9 mouse cellular contexts compared by ENCODE assay signal in the genomic region with DNA sequence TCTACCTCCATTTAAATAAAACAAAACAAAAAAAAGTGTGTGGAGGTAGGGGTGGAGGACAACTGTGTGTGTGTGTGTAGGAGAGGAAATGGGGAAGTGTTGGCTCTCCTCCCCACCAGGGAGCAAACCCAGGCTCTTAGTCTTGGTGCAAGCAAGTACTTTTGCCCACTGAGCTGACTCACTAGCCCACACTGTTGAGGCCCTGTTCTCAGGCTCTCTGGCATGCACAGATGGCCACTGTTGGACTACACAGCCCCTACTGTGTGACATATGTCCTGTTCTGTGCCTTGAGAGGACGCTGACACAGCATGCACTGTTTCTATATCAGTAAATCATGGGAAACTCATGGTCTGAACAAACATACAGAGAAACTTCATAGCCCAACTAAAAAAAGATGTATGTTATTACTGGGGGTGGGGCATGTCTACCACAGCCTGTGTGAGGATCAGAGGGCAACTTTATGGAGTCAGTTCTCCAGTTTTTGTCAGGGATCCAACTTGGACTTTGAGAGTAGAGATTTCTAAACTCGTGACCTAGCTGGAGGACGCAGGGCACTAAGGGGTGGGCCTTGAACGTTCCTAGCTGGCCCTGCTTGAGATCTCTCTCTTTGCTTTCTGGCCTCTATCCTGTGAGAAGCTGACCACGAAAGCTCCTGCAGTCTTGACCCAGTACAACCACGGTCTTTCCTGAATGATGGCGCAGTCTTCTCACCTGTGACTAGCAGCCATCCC. TPM values are rescaled to one million over a fixed set of nuclear protein-coding genes. Genes with fewer than 3 reads are reported as not detected.
DNase-seq lines count a peak whose midpoint lies in the region; ATAC-seq and TF ChIP-seq lines count a peak whose summit lies in the region.
"Had no signal": no experiment of that assay in that cellular context is flagged by ENCODE, and none has a peak within 500 bp of the region (broad histone marks: within the 10 kb centered on the region; RNA-seq: fewer than 3 reads in every experiment).

No protein-coding gene starts in this region.

- no peak overlapping the region for H3K4me2 ChIP-seq in forebrain, embryonic 12.5 days
- H3K4me2 ChIP-seq in midbrain, postnatal 0 days (ENCODE audit: low read depth, low read length, poor library complexity, severe bottlenecking): no peak overlapping the region
- H3K4me2 ChIP-seq in midbrain, embryonic 15.5 days: no peak overlapping the region

- H3K4me1 ChIP-seq in forebrain, embryonic 12.5 days: no peaks in the 10 kb centered on the region
- H3K4me1 ChIP-seq in forebrain, embryonic 10.5 days: peaks cover 3% of the 10 kb centered on the region; the same call in 1 of the 2 replicates
- H3K4me1 ChIP-seq in midbrain, postnatal 0 days (ENCODE audit: insufficient read depth, low read length): no peaks in the 10 kb centered on the region
- peaks cover 7% of the 10 kb centered on the region for H3K4me1 ChIP-seq in midbrain, embryonic 15.5 days

- H3K9me3 ChIP-seq in forebrain, embryonic 12.5 days: no peaks in the 10 kb centered on the region
- H3K9me3 ChIP-seq in forebrain, embryonic 10.5 days: no peaks in the 10 kb centered on the region
- H3K9me3 ChIP-seq in midbrain, postnatal 0 days (ENCODE audit: low read length): no peaks in the 10 kb centered on the region
- H3K9me3 ChIP-seq in midbrain, embryonic 15.5 days: no peaks in the 10 kb centered on the region

- H3K4me3 ChIP-seq in forebrain, embryonic 12.5 days (replicated peaks): no peak overlapping the region
- H3K4me3 ChIP-seq in forebrain, embryonic 10.5 days: no peak overlapping the region
- no peak overlapping the region for H3K4me3 ChIP-seq in midbrain, postnatal 0 days (ENCODE audit: low read depth, low read length)
- no peak overlapping the region for H3K4me3 ChIP-seq in midbrain, embryonic 15.5 days

- 92% methylated on average over 7 of the region's 7 CpGs for WGBS in forebrain, embryonic 12.5 days
- WGBS in forebrain, embryonic 10.5 days: 87% methylated on average over 7 of the region's 7 CpGs
- WGBS in midbrain, postnatal 0 days: 79% methylated on average over 7 of the region's 7 CpGs
- WGBS in midbrain, embryonic 15.5 days: 85% methylated on average over 7 of the region's 7 CpGs

- no peak overlapping the region for H3K9ac ChIP-seq in forebrain, embryonic 12.5 days
- H3K9ac ChIP-seq in midbrain, postnatal 0 days (replicated peaks; ENCODE audit: low read length, poor library complexity, severe bottlenecking): no peak overlapping the region
- no peak overlapping the region for H3K9ac ChIP-seq in midbrain, embryonic 15.5 days

- ATAC-seq in forebrain, embryonic 12.5 days (ENCODE audit: low FRiP score): no peak
- no peak for ATAC-seq in midbrain, postnatal 0 days (ENCODE audit: low FRiP score)
- ATAC-seq in midbrain, embryonic 15.5 days (replicated peaks): no peak

- peaks cover 61% of the 10 kb centered on the region for H3K36me3 ChIP-seq in forebrain, embryonic 12.5 days (replicated peaks)
- peaks cover 79% of the 10 kb centered on the region for H3K36me3 ChIP-seq in forebrain, embryonic 10.5 days (replicated peaks)
- peaks cover 42% of the 10 kb centered on the region for H3K36me3 ChIP-seq in midbrain, postnatal 0 days (ENCODE audit: insufficient read depth, low read length)
- peaks cover 32% of the 10 kb centered on the region for H3K36me3 ChIP-seq in midbrain, embryonic 15.5 days (replicated peaks)

- H3K27ac ChIP-seq in forebrain, embryonic 12.5 days: peak overlapping the region; percentile 36; the same call in 1 of the 2 replicates
- no peak overlapping the region for H3K27ac ChIP-seq in forebrain, embryonic 10.5 days
- no peak overlapping the region for H3K27ac ChIP-seq in midbrain, postnatal 0 days (ENCODE audit: low read depth, low read length)
- no peak overlapping the region for H3K27ac ChIP-seq in midbrain, embryonic 15.5 days

- no peaks in the 10 kb centered on the region for H3K27me3 ChIP-seq in forebrain, embryonic 12.5 days
- H3K27me3 ChIP-seq in forebrain, embryonic 10.5 days (ENCODE audit: poor library complexity, severe bottlenecking): no peaks in the 10 kb centered on the region
- H3K27me3 ChIP-seq in midbrain, postnatal 0 days (ENCODE audit: insufficient read depth, low read length): no peaks in the 10 kb centered on the region
- no peaks in the 10 kb centered on the region for H3K27me3 ChIP-seq in midbrain, embryonic 15.5 days (replicated peaks)

- no peak for TF ChIP-seq CTCF in midbrain, postnatal 0 days (IDR thresholded peaks at IDR 0.05)

- no peak for DNase-seq in forebrain, embryonic 10.5 days (ENCODE audit: extremely low spot score, low spot score)
- DNase-seq in midbrain, postnatal 0 days (ENCODE audit: low spot score): peak; percentile 22
- DNase-seq in kidney, adult 8-10 months: peak; percentile 65 to 81
- peak; percentile 69 for DNase-seq in yolk sac, embryonic 10.5 days (ENCODE audit: low spot score)
- no peak for DNase-seq in c-Kit-positive CD71-positive TER-119-positive erythroid progenitor cells, embryonic 14.5 days (ENCODE audit: low spot score)
- no peak for DNase-seq in urinary bladder, adult 2 months (ENCODE audit: low spot score)

RNA-seq across cellular contexts. Expression of a gene that starts 10.9 kb away (rescaled TPM):
- polyA plus RNA-seq in forebrain, embryonic 12.5 days (2016; fragmentation: Nextera tagmentation; extraction: Ambion mirVana): 9.1 and 11.5 TPM in 2 replicates
- 7.8 and 8.9 TPM in 2 replicates for polyA plus RNA-seq in forebrain, embryonic 10.5 days (2016; fragmentation: Nextera tagmentation; extraction: Ambion mirVana)
- total RNA-seq in midbrain, postnatal 0 days (2014; rRNA removed): 5.5 and 5.8 TPM in 2 replicates
- polyA plus RNA-seq in midbrain, postnatal 0 days (2015; fragmentation: Nextera tagmentation; extraction: Ambion mirVana): 2.0 and 2.5 TPM in 2 replicates
- 6.4 and 6.8 TPM in 2 replicates for polyA plus RNA-seq in midbrain, embryonic 15.5 days (2015; fragmentation: Nextera tagmentation; extraction: Ambion mirVana)
- polyA plus RNA-seq in urinary bladder, adult 2 months (2012; rRNA removed): 9.5 and 9.6 TPM in 2 replicates

RNA-seq across cellular contexts. Expression of a gene that starts 20.5 kb away (rescaled TPM):
- 1.6 and 1.7 TPM in 2 replicates for polyA plus RNA-seq in forebrain, embryonic 12.5 days (2016; fragmentation: Nextera tagmentation; extraction: Ambion mirVana)
- polyA plus RNA-seq in forebrain, embryonic 10.5 days (2016; fragmentation: Nextera tagmentation; extraction: Ambion mirVana): 1.2 and 1.4 TPM in 2 replicates
- total RNA-seq in midbrain, postnatal 0 days (2014; rRNA removed): 48.8 and 49.0 TPM in 2 replicates
- polyA plus RNA-seq in midbrain, postnatal 0 days (2015; fragmentation: Nextera tagmentation; extraction: Ambion mirVana): 9.0 and 9.2 TPM in 2 replicates
- 6.8 and 7.1 TPM in 2 replicates for polyA plus RNA-seq in midbrain, embryonic 15.5 days (2015; fragmentation: Nextera tagmentation; extraction: Ambion mirVana)
- polyA plus RNA-seq in urinary bladder, adult 2 months (2012; rRNA removed): 0.06 TPM in 1 of 2 replicates, not detected in the other
- polyA plus RNA-seq: gonadal fat pad, adult 2 months had no signal

RNA-seq across cellular contexts. Expression of a gene that starts 24.3 kb away (rescaled TPM):
- polyA plus RNA-seq in forebrain, embryonic 12.5 days (2016; fragmentation: Nextera tagmentation; extraction: Ambion mirVana): 107 and 112 TPM in 2 replicates
- polyA plus RNA-seq in forebrain, embryonic 10.5 days (2016; fragmentation: Nextera tagmentation; extraction: Ambion mirVana): 149 and 150 TPM in 2 replicates
- total RNA-seq in midbrain, postnatal 0 days (2014; rRNA removed): 56.4 and 61.0 TPM in 2 replicates
- polyA plus RNA-seq in midbrain, postnatal 0 days (2015; fragmentation: Nextera tagmentation; extraction: Ambion mirVana): 144 and 145 TPM in 2 replicates
- 124 and 127 TPM in 2 replicates for polyA plus RNA-seq in midbrain, embryonic 15.5 days (2015; fragmentation: Nextera tagmentation; extraction: Ambion mirVana)
- polyA plus RNA-seq in urinary bladder, adult 2 months (2012; rRNA removed): 104 and 116 TPM in 2 replicates

RNA-seq across cellular contexts. Expression of a gene that starts 43.9 kb away (rescaled TPM):
- 32.3 and 37.0 TPM in 2 replicates for polyA plus RNA-seq in forebrain, embryonic 12.5 days (2016; fragmentation: Nextera tagmentation; extraction: Ambion mirVana)
- 7.3 and 9.3 TPM in 2 replicates for polyA plus RNA-seq in forebrain, embryonic 10.5 days (2016; fragmentation: Nextera tagmentation; extraction: Ambion mirVana)
- 41.2 and 54.0 TPM in 2 replicates for total RNA-seq in midbrain, postnatal 0 days (2014; rRNA removed)
- 64.8 and 65.2 TPM in 2 replicates for polyA plus RNA-seq in midbrain, postnatal 0 days (2015; fragmentation: Nextera tagmentation; extraction: Ambion mirVana)
- 74.5 and 76.1 TPM in 2 replicates for polyA plus RNA-seq in midbrain, embryonic 15.5 days (2015; fragmentation: Nextera tagmentation; extraction: Ambion mirVana)
- 0.03 TPM in 2 replicates for polyA plus RNA-seq in urinary bladder, adult 2 months (2012; rRNA removed)
- polyA plus RNA-seq: gonadal fat pad, adult 2 months had no signal

RNA-seq across cellular contexts. Expression of a gene that starts 58.8 kb away (rescaled TPM):
- polyA plus RNA-seq in forebrain, embryonic 12.5 days (2016; fragmentation: Nextera tagmentation; extraction: Ambion mirVana): 8.7 and 9.9 TPM in 2 replicates
- 4.3 and 5.3 TPM in 2 replicates for polyA plus RNA-seq in forebrain, embryonic 10.5 days (2016; fragmentation: Nextera tagmentation; extraction: Ambion mirVana)
- total RNA-seq in midbrain, postnatal 0 days (2014; rRNA removed): 13.6 and 16.9 TPM in 2 replicates
- polyA plus RNA-seq in midbrain, postnatal 0 days (2015; fragmentation: Nextera tagmentation; extraction: Ambion mirVana): 2.0 and 2.7 TPM in 2 replicates
- 4.7 and 5.2 TPM in 2 replicates for polyA plus RNA-seq in midbrain, embryonic 15.5 days (2015; fragmentation: Nextera tagmentation; extraction: Ambion mirVana)
- polyA plus RNA-seq in urinary bladder, adult 2 months (2012; rRNA removed): 1.5 and 4.1 TPM in 2 replicates

Comparison
In these comparisons a context has a peak if more than half of its experiments do, and no peak if none do; other contexts are left out.
1. DNase-seq: peak in midbrain, postnatal 0 days (single experiment), kidney, adult 8-10 months (2 of 2) and yolk sac, embryonic 10.5 days (single experiment); none in forebrain, embryonic 10.5 days (single experiment), c-Kit-positive CD71-positive TER-119-positive erythroid progenitor cells, embryonic 14.5 days (single experiment) and urinary bladder, adult 2 months (single experiment).